Mouse (Mus musculus) E14TG2a.4 (cell line): ENCODE measurements at regions not wholly inside any gene's neighbourhood (a gene's known extent, or its start where the extent isn't known, plus 50 kb on each side); places are given as distances from the start of the nearest gene placed in this dataset.

Experiments used
- CTCF ChIP-seq: conservative IDR thresholded peaks from 2 replicates; pipeline ENCODE4 v1.5.1; 2014; ENCODE audit warnings: low read length
- NANOG ChIP-seq: IDR thresholded peaks from 2 replicates; pipeline ENCODE4 v1.6.1; 2014; ENCODE audit warnings: borderline replicate concordance, low read length, mixed read lengths
- POU5F1 ChIP-seq: IDR thresholded peaks from 2 replicates; pipeline ENCODE4 v1.6.1; 2014; ENCODE audit warnings: low read length, borderline replicate concordance

- TF ChIP-seq CTCF, result no peak
- no peak for TF ChIP-seq NANOG
- TF ChIP-seq POU5F1, result no peak
Measured at GRCm38 (mm10) chr12:46611439-46611838, 207.3 kb downstream of the Nova1 start.
